Mouse (Mus musculus) E14TG2a.4 (cell line): ENCODE measurements around the gene Acot2.
"Not testable (repeated sequence)": the region's sequence is repeated elsewhere in the genome, so short reads cannot be mapped to it uniquely, and the experiment has no call there.

ENCODE experiments used
- H3K27me3 ChIP-seq: 2 replicates; pipeline ENCODE4 v1.6.1; 2014; ENCODE audit warnings: low read length, control low read depth; ENCODE audit not compliant: insufficient read depth
- H3K36me3 ChIP-seq: 2 replicates; pipeline ENCODE4 v1.6.1; 2014; ENCODE audit warnings: low read length, control low read depth; ENCODE audit not compliant: insufficient read depth
- H3K4me1 ChIP-seq: replicated peaks from 2 replicates; pipeline ENCODE4 v1.6.1; 2014; ENCODE audit warnings: low read depth, low read length, control low read depth
- H3K4me3 ChIP-seq: replicated peaks from 2 replicates; pipeline ENCODE4 v1.5.1; 2014; ENCODE audit warnings: mild to moderate bottlenecking, low read length
- H3K9me3 ChIP-seq: 2 replicates; pipeline ENCODE4 v1.6.1; 2014; ENCODE audit warnings: low read length, control low read depth
- CTCF ChIP-seq: conservative IDR thresholded peaks from 2 replicates; pipeline ENCODE4 v1.5.1; 2014; ENCODE audit warnings: low read length
- NANOG ChIP-seq: IDR thresholded peaks from 2 replicates; pipeline ENCODE4 v1.6.1; 2014; ENCODE audit warnings: borderline replicate concordance, low read length, mixed read lengths
- POU5F1 ChIP-seq: IDR thresholded peaks from 2 replicates; pipeline ENCODE4 v1.6.1; 2014; ENCODE audit warnings: low read length, borderline replicate concordance

Gene Acot2

GRCm38 (mm10) chr12:84023052-84023745, 35.5 kb downstream of the Acot2 start:
- peaks cover 82% of the 10 kb centered on the region for H3K9me3 ChIP-seq
- no peak for TF ChIP-seq NANOG
- no peak for TF ChIP-seq CTCF
- TF ChIP-seq POU5F1: no peak
- H3K36me3 ChIP-seq: no peaks in the 10 kb centered on the region; the same call in 1 of the 2 replicates
- H3K4me3 ChIP-seq: no peak overlapping the region
- no peaks in the 10 kb centered on the region; the same call in 1 of the 2 replicates for H3K27me3 ChIP-seq
- no peaks in the 10 kb centered on the region for H3K4me1 ChIP-seq

GRCm38 (mm10) chr12:84025888-84026287, 38.2 kb downstream of the Acot2 start:
- H3K4me1 ChIP-seq: no peaks in the 10 kb centered on the region
- H3K4me3 ChIP-seq: no peak overlapping the region
- H3K27me3 ChIP-seq: no peaks in the 10 kb centered on the region
- TF ChIP-seq POU5F1: no peak
- no peak for TF ChIP-seq NANOG
- no peak for TF ChIP-seq CTCF
- peaks cover 97% of the 10 kb centered on the region for H3K9me3 ChIP-seq
- H3K36me3 ChIP-seq: no peaks in the 10 kb centered on the region; the same call in 1 of the 2 replicates

- H3K36me3 ChIP-seq, H3K4me3 ChIP-seq, H3K27me3 ChIP-seq, H3K4me1 ChIP-seq: not testable (repeated sequence)
- peaks cover 82% of the 10 kb centered on the region for H3K9me3 ChIP-seq
Observed at GRCm38 (mm10) chr12:84028328-84028727, 40.7 kb downstream of the Acot2 start.

- TF ChIP-seq NANOG: peak; percentile 75
- H3K27me3 ChIP-seq, H3K36me3 ChIP-seq, H3K4me3 ChIP-seq: not testable (repeated sequence)
- Histone ChIP-seq H3K9me3 (peaks cover 75% of the 10 kb centered on the region), H3K4me1 (peaks cover 10% of the 10 kb centered on the region)
Observed at GRCm38 (mm10) chr12:84029043-84029442, 41.4 kb downstream of the Acot2 start.

GRCm38 (mm10) chr12:84030659-84031332, 43.1 kb downstream of the Acot2 start:
- H3K9me3 ChIP-seq: peaks cover 61% of the 10 kb centered on the region
- no peak overlapping the region for H3K4me3 ChIP-seq
- peaks cover 10% of the 10 kb centered on the region for H3K4me1 ChIP-seq
- H3K36me3 ChIP-seq: no peaks in the 10 kb centered on the region; the same call in 1 of the 2 replicates
- no peaks in the 10 kb centered on the region for H3K27me3 ChIP-seq
- TF ChIP-seq CTCF: peak; percentile 34
- TF ChIP-seq NANOG: no peak

GRCm38 (mm10) chr12:84032854-84033253, 45.2 kb downstream of the Acot2 start:
- Histone ChIP-seq H3K9me3 (peaks cover 40% of the 10 kb centered on the region), H3K4me1 (peaks cover 14% of the 10 kb centered on the region), H3K36me3 (no peaks in the 10 kb centered on the region), H3K4me3 (no peak overlapping the region), H3K27me3 (peaks cover 8% of the 10 kb centered on the region)
- TF ChIP-seq NANOG (no peak), CTCF (no peak), POU5F1 (no peak)

- peaks cover 16% of the 10 kb centered on the region for H3K4me1 ChIP-seq
- not testable (repeated sequence) for H3K4me3 ChIP-seq, H3K36me3 ChIP-seq
- peaks cover 12% of the 10 kb centered on the region for H3K27me3 ChIP-seq
- peaks cover 35% of the 10 kb centered on the region for H3K9me3 ChIP-seq
Observed at GRCm38 (mm10) chr12:84033302-84033701, 45.6 kb downstream of the Acot2 start.

- peaks cover 27% of the 10 kb centered on the region for H3K9me3 ChIP-seq
- no peak overlapping the region for H3K4me3 ChIP-seq
- peaks cover 16% of the 10 kb centered on the region for H3K4me1 ChIP-seq
- TF ChIP-seq NANOG (no peak), CTCF (no peak), POU5F1 (no peak)
- no peaks in the 10 kb centered on the region for H3K36me3 ChIP-seq
- H3K27me3 ChIP-seq: peaks cover 12% of the 10 kb centered on the region
Observed at GRCm38 (mm10) chr12:84034108-84034507, 46.4 kb downstream of the Acot2 start.

- peaks cover 13% of the 10 kb centered on the region for H3K4me1 ChIP-seq
- H3K9me3 ChIP-seq, H3K36me3 ChIP-seq: not testable (repeated sequence)
- peaks cover 14% of the 10 kb centered on the region for H3K27me3 ChIP-seq
- H3K4me3 ChIP-seq: peak within 1 kb of the TSS; percentile 77
Observed at GRCm38 (mm10) chr12:84038241-84038640, 50.6 kb downstream of the Acot2 start, which contains the start of gene Acot4. Gene Acot4 (plus strand): TSS chr12:84038379.

GRCm38 (mm10) chr12:84038691-84039111, 51.0 kb downstream of the Acot2 start, which contains the start of gene Gm49366:
Gene Gm49366 (plus strand): TSS chr12:84038935.
- not testable (repeated sequence) for H3K4me1 ChIP-seq, H3K9me3 ChIP-seq, H3K36me3 ChIP-seq
- Histone ChIP-seq H3K4me3 (peak within 1 kb of the TSS; percentile 77), H3K27me3 (peaks cover 15% of the 10 kb centered on the region)
